Mouse (Mus musculus) hindbrain, postnatal 0 days (tissue): ENCODE measurements around the gene Gng7. TPM values are rescaled to one million over a fixed set of nuclear protein-coding genes. Genes with fewer than 3 reads are reported as not detected.
A peak's percentile ranks its signal among the peaks of the same experiment; 100 is the strongest.
"Not testable (repeated sequence)": the region's sequence is repeated elsewhere in the genome, so short reads cannot be mapped to it uniquely, and the experiment has no call there.

Source experiments
- ATAC-seq: fragments of 200-750 bp; cut with Nextera tagmentation; 2 replicates; pipeline ENCODE4 v1.8.0; 2017; ENCODE audit warnings: mild to moderate bottlenecking, moderate TSS enrichment, moderate library complexity
- DNase-seq: peaks from one replicate; pipeline ENCODE4 v3.0.0-alpha.2; 2015; ENCODE audit warnings: low spot score
- H3K27ac ChIP-seq: fragments of 300-500 bp; sonication (generic); 2 replicates; pipeline ENCODE4 v1.5.1; 2014; ENCODE audit warnings: mild to moderate bottlenecking
- H3K27me3 ChIP-seq: fragments of 300-500 bp; sonication (generic); 2 replicates; pipeline ENCODE4 v1.6.1; 2014; ENCODE audit warnings: low read length, mixed read lengths; ENCODE audit not compliant: insufficient read depth
- H3K36me3 ChIP-seq: fragments of 300-500 bp; sonication (generic); 2 replicates; pipeline ENCODE4 v1.6.1; 2014; ENCODE audit warnings: low read length, mixed read lengths; ENCODE audit not compliant: insufficient read depth
- H3K4me1 ChIP-seq: fragments of 300-500 bp; sonication (generic); 2 replicates; pipeline ENCODE4 v1.6.1; 2014; ENCODE audit warnings: antibody characterized with exemption, low read length, mixed read lengths; ENCODE audit not compliant: insufficient read depth
- H3K4me2 ChIP-seq: fragments of 300-500 bp; sonication (generic); 2 replicates; pipeline ENCODE4 v1.6.1; 2014; ENCODE audit warnings: low read depth, mild to moderate bottlenecking, low read length, moderate library complexity, mixed read lengths
- H3K4me3 ChIP-seq: fragments of 300-500 bp; sonication (generic); 2 replicates; pipeline ENCODE4 v1.5.1; 2014; ENCODE audit warnings: low read length
- H3K9ac ChIP-seq: fragments of 300-500 bp; sonication (generic); replicated peaks from 2 replicates; pipeline ENCODE4 v1.6.1; 2014; ENCODE audit warnings: mild to moderate bottlenecking, low read length, moderate library complexity, mixed read lengths
- H3K9me3 ChIP-seq: fragments of 300-500 bp; sonication (generic); 2 replicates; pipeline ENCODE4 v1.6.1; 2016; ENCODE audit warnings: low read length, mixed read lengths
- CTCF ChIP-seq: IDR thresholded peaks from 2 replicates; pipeline ENCODE4 v1.5.1; 2016; ENCODE audit warnings: antibody characterized with exemption, control low read depth, low read depth
- WGBS: fragments of 180-500 bp; shearing (Covaris S2); extraction: QIAGEN DNeasy Blood & Tissue Kit; methylation state at CpG from one replicate; pipeline ENCODE4 v1.1.7; 2014; 5-methylcytosine and 5-hydroxymethylcytosine counted together
- polyA plus RNA-seq: library from polyadenylated mRNA; unstranded; fragments of >200 nt; fragmentation: Nextera tagmentation; extraction: Ambion mirVana; gene quantifications from 2 replicates; pipeline ENCODE4 v1.2.1, GENCODE M21; 2015
- total RNA-seq: library from RNA; depleted of rRNA; stranded (reverse); fragments of >200 nt; gene quantifications from 2 replicates; pipeline ENCODE4 v1.2.3, GENCODE M21; 2014

Gene Gng7
- total and polyA plus RNA-seq, 2 experiments from 2014 or later: 22.1 to 27.2 TPM

DNA sequence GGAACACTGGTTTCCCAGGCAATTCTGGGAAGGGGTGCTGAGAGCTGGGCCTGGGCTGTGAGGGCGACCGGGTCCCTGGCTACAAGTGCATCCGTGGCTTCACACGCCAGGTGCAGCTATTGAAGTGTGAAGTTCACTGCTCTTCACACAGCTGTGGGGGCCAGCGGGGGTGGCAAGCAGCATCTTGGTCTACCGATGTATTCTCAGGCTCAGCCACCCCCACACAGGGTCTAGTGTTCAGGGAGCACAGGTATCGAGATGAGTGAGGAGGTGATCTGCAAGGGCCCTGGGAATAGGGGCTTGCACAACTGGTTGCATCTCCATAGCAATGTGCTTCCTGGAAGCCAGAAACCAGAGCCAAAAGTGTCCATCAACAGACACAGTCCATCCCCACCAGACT lies 24.3 kb downstream of the Gng7 start:
- Histone ChIP-seq H3K27me3 (no peaks in the 10 kb centered on the region), H3K4me2 (no peak overlapping the region), H3K4me3 (no peak overlapping the region), H3K9me3 (no peaks in the 10 kb centered on the region), H3K27ac (no peak overlapping the region), H3K9ac (no peak overlapping the region), H3K4me1 (no peaks in the 10 kb centered on the region), H3K36me3 (no peaks in the 10 kb centered on the region)
- DNase-seq (no peak), ATAC-seq (no peak)
- TF ChIP-seq CTCF: no peak
- WGBS: 65% methylated on average over 7 of the region's 7 CpGs

DNA sequence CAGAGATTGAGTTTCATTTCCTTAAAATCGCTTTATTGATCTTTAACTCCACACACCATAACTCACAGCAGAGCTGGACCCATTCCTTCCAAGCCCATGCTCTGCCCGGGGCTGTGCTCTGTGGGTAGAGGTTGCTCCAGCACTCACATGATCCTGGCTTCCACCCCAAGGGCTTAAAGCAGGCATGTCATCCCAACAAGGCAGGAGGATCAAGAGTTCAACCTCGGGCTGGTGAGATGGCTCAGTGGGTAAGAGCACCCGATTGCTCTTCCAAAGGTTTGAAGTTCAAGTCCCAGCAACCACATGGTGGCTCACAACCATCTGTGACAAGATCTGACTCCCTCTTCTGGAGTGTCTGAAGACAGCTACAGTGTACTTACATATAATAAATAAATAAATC lies 24.9 kb downstream of the Gng7 start:
- DNase-seq, H3K36me3 ChIP-seq, H3K9ac ChIP-seq, H3K4me1 ChIP-seq, H3K27me3 ChIP-seq, ATAC-seq, H3K4me3 ChIP-seq, H3K9me3 ChIP-seq, H3K27ac ChIP-seq, H3K4me2 ChIP-seq: not testable (repeated sequence)
- 65% methylated on average over 4 of the region's 4 CpGs for WGBS

- 65% methylated on average over 6 of the region's 6 CpGs for WGBS
- DNase-seq (no peak), ATAC-seq (no peak)
- H3K36me3 ChIP-seq: no peaks in the 10 kb centered on the region
- H3K4me2 ChIP-seq: no peak overlapping the region
- no peaks in the 10 kb centered on the region for H3K9me3 ChIP-seq
- no peaks in the 10 kb centered on the region for H3K4me1 ChIP-seq
- no peak overlapping the region for H3K27ac ChIP-seq
- no peak for TF ChIP-seq CTCF
- no peak overlapping the region for H3K4me3 ChIP-seq
- H3K27me3 ChIP-seq: no peaks in the 10 kb centered on the region
- no peak overlapping the region for H3K9ac ChIP-seq
These were observed 25.3 kb downstream of the Gng7 start for GRCm38 (mm10) chr10:80989446-80989845.

- TF ChIP-seq CTCF: peak; percentile 98
- H3K9me3 ChIP-seq: no peaks in the 10 kb centered on the region
- H3K9ac ChIP-seq: no peak overlapping the region
- 13% methylated on average over 10 of the region's 10 CpGs for WGBS
- ATAC-seq: peak; percentile 78
- H3K36me3 ChIP-seq: no peaks in the 10 kb centered on the region
- no peak overlapping the region for H3K27ac ChIP-seq
- H3K4me2 ChIP-seq: no peak overlapping the region
- H3K4me3 ChIP-seq: no peak overlapping the region
- no peaks in the 10 kb centered on the region for H3K27me3 ChIP-seq
- no peaks in the 10 kb centered on the region for H3K4me1 ChIP-seq
- DNase-seq: peak; percentile 88
These were observed 26.9 kb downstream of the Gng7 start for GRCm38 (mm10) chr10:80987709-80988441.

DNA sequence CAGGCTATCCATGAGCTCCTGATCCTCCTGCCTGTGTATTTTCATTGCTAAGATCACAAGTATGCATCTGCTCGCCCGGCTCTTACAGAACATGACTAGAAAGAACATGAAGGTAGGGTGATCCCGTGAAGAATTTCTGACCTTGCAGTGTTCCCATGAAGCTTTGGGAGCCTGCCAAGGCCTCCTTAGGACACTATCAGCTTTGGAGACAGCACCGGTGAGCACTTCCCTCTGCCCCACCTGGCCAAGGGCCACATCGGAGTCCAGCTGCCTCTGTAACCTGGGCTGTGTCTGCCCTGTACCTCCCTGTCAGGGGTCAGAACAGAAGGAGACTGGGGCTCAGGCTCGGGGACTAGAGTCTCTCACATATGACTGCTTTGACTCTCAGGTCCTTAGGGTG lies 28.0 kb downstream of the Gng7 start:
- H3K4me1 ChIP-seq: no peaks in the 10 kb centered on the region
- no peak overlapping the region for H3K4me2 ChIP-seq
- H3K9me3 ChIP-seq: no peaks in the 10 kb centered on the region
- no peaks in the 10 kb centered on the region for H3K36me3 ChIP-seq
- WGBS: 70% methylated on average over 6 of the region's 6 CpGs
- ATAC-seq: no peak
- H3K27me3 ChIP-seq: no peaks in the 10 kb centered on the region
- no peak overlapping the region for H3K9ac ChIP-seq
- DNase-seq: no peak
- TF ChIP-seq CTCF: no peak
- H3K27ac ChIP-seq: no peak overlapping the region
- H3K4me3 ChIP-seq: no peak overlapping the region

DNA sequence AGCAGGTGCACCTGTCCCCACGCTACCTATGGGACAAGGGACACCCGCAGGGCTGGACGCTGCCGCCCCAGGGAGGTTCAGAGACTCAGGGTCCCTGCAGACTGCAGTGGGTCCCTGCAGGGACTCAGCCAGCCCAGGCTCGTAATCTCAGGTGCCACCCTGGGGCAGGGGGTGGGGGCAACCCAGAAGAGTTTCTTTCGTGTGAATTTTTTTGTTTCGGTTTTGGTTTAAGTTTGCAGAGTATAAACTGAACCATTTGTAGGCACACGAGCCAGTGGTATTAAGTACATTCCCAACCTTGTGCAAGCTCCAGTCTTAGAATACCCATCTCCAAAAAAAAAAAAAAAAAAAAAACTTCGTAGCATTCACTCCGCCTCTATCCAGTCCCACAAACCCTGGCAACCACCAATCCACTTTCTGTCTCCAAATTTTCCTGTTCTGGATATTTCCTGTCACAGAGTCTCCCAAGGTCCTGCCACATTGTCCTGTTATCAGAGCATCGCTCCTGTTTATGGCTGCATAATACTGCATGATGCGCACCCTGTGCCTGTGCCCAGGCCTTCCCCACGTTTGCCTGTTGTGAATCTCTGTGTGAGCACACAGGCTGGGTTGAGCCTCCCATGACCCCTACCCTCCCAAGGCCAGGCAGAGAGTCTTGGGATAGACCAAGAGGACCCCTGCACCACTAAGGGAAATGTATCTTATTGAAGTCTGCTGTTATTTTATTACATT lies 28.6 kb downstream of the Gng7 start:
- DNase-seq: no peak
- Histone ChIP-seq H3K27me3 (no peaks in the 10 kb centered on the region), H3K4me1 (no peaks in the 10 kb centered on the region), H3K9me3 (no peaks in the 10 kb centered on the region), H3K36me3 (no peaks in the 10 kb centered on the region), H3K4me3 (peak overlapping the region; percentile 30), H3K27ac (no peak overlapping the region), H3K9ac (peak overlapping the region; percentile 45; the same call in 1 of the 2 replicates), H3K4me2 (peak overlapping the region; percentile 62)
- WGBS: 35% methylated on average over 13 of the region's 13 CpGs
- no peak for ATAC-seq
- no peak for TF ChIP-seq CTCF
